ENCODE assay signal across 9 mouse cellular contexts in genomic region chr6:22325364-22326072, GRCm38 (mm10). TPM values are rescaled to one million over a fixed set of nuclear protein-coding genes. Genes with fewer than 3 reads are reported as not detected.
DNase-seq lines count a peak whose midpoint lies in the region; ATAC-seq lines count a peak whose summit lies in the region.
"Had no signal": no experiment of that assay in that cellular context is flagged by ENCODE, and none has a peak within 500 bp of the region (broad histone marks: within the 10 kb centered on the region; RNA-seq: fewer than 3 reads in every experiment).

No protein-coding gene starts in this region.

- no peaks in the 10 kb centered on the region for H3K9me3 ChIP-seq in liver, embryonic 16.5 days (replicated peaks; ENCODE audit: control insufficient read depth, low read length)
- no peaks in the 10 kb centered on the region for H3K9me3 ChIP-seq in neural tube, embryonic 14.5 days (ENCODE audit: control insufficient read depth, low read length)

- DNase-seq in 416B (ENCODE audit: low read depth) = peak; percentile 77
- peak; percentile 71 to 94 for DNase-seq in adrenal gland, adult (ENCODE audit: inconsistent age in 2 of 2, low spot score in 1 of 2)
- DNase-seq in embryo, embryonic 10 days (ENCODE audit: low spot score) = peak; percentile 77
- DNase-seq in gastrocnemius, postnatal 4 days (ENCODE audit: low spot score in 2 of 2) = peak; percentile 36 to 69
- DNase-seq in kidney, postnatal 36 days = peak; percentile 60 to 86
- DNase-seq in testis, postnatal 14 days (ENCODE audit: low spot score) = peak; percentile 15

- peak; percentile 11; the same call in 1 of the 2 replicates for ATAC-seq in liver, embryonic 16.5 days (ENCODE audit: low read depth)
- peak; percentile 77; the same call in 1 of the 2 replicates for ATAC-seq in neural tube, embryonic 14.5 days (ENCODE audit: low read depth)

- no peak overlapping the region for H3K4me3 ChIP-seq in liver, embryonic 16.5 days (ENCODE audit: low read depth, low read length)
- no peak overlapping the region for H3K4me3 ChIP-seq in neural tube, embryonic 14.5 days (ENCODE audit: low read depth, low read length)
- H3K4me3 ChIP-seq: erythroblast, embryonic 14.5 days had no signal

- no peaks in the 10 kb centered on the region for H3K27me3 ChIP-seq in liver, embryonic 16.5 days (ENCODE audit: control insufficient read depth, insufficient read depth, low read depth, low read length)
- no peaks in the 10 kb centered on the region for H3K27me3 ChIP-seq in neural tube, embryonic 14.5 days (ENCODE audit: control insufficient read depth, insufficient read depth, low read length)

- WGBS in liver, embryonic 16.5 days (ENCODE audit: insufficient replicate concordance) = 49% methylated on average over 13 of the region's 13 CpGs
- 59% methylated on average over 13 of the region's 13 CpGs for WGBS in neural tube, embryonic 14.5 days

- no peaks in the 10 kb centered on the region; the same call in 1 of the 2 replicates for H3K36me3 ChIP-seq in liver, embryonic 16.5 days (ENCODE audit: control insufficient read depth, insufficient read depth)
- H3K36me3 ChIP-seq in neural tube, embryonic 14.5 days (ENCODE audit: control insufficient read depth, insufficient read depth, low read length) = no peaks in the 10 kb centered on the region

- H3K9ac ChIP-seq in liver, embryonic 16.5 days (ENCODE audit: low read depth, low read length) = no peak overlapping the region
- H3K9ac ChIP-seq in neural tube, embryonic 14.5 days (replicated peaks; ENCODE audit: low read depth, low read length) = no peak overlapping the region

- no peak overlapping the region for H3K4me2 ChIP-seq in liver, embryonic 16.5 days (ENCODE audit: low read depth, low read length)
- H3K4me2 ChIP-seq in neural tube, embryonic 14.5 days (ENCODE audit: low read depth, low read length) = no peak overlapping the region

- no peak overlapping the region for H3K27ac ChIP-seq in liver, embryonic 16.5 days (ENCODE audit: low read length)
- no peak overlapping the region for H3K27ac ChIP-seq in neural tube, embryonic 14.5 days (ENCODE audit: low read depth, low read length)

- H3K4me1 ChIP-seq in liver, embryonic 16.5 days (ENCODE audit: control insufficient read depth, low read depth, low read length) = no peaks in the 10 kb centered on the region
- H3K4me1 ChIP-seq in neural tube, embryonic 14.5 days (ENCODE audit: control insufficient read depth, insufficient read depth, low read length) = no peaks in the 10 kb centered on the region

RNA-seq across cellular contexts. Expression of gene Fam3c, which starts 30.5 kb away (rescaled TPM):
- total RNA-seq in gastrocnemius, postnatal 4 days (2021) = 10 to 100 TPM; 51.1 to 51.3 TPM
- 18.5 and 19.9 TPM in 2 replicates for polyA plus RNA-seq in liver, embryonic 16.5 days (2015; fragmentation: Nextera tagmentation; extraction: Ambion mirVana)
- polyA plus RNA-seq in neural tube, embryonic 14.5 days (2014; fragmentation: Nextera tagmentation; extraction: Ambion mirVana) = 69.5 and 80.5 TPM in 2 replicates

RNA-seq across cellular contexts. Expression of gene Wnt16, which starts 37.5 kb away (rescaled TPM):
- total RNA-seq in gastrocnemius, postnatal 4 days (2021) = 1 to 10 TPM; 3.9 to 5.3 TPM
- polyA plus RNA-seq in liver, embryonic 16.5 days (2015; fragmentation: Nextera tagmentation; extraction: Ambion mirVana) = not detected in 2 replicates
- polyA plus RNA-seq in neural tube, embryonic 14.5 days (2014; fragmentation: Nextera tagmentation; extraction: Ambion mirVana) = 0.43 and 0.45 TPM in 2 replicates
- polyA plus RNA-seq: erythroblast, embryonic 14.5 days had no signal

Comparison
In these comparisons a context has a peak if more than half of its experiments do, and no peak if none do; other contexts are left out.
1. DNase-seq: peak in every context shown above with its lines; median percentile 82 in adrenal gland, adult; 77 in 416B; 77 in embryo, embryonic 10 days; 73 in kidney, postnatal 36 days; 52 in gastrocnemius, postnatal 4 days; 15 in testis, postnatal 14 days.